Mouse (Mus musculus): ENCODE data around the gene Tex35.

Gene Tex35

GRCm38 (mm10) chr1:157081999-157082398 is 26.5 kb downstream of the Tex35 start:
- no peak for DNase-seq (ENCODE audit: low read depth in 1 of 2, low spot score in 2 of 2)

GRCm38 (mm10) chr1:157081076-157081804 is 27.2 kb downstream of the Tex35 start:
- DNase-seq (ENCODE audit: low read depth in 1 of 2, low spot score in 2 of 2) = no peak

DNA sequence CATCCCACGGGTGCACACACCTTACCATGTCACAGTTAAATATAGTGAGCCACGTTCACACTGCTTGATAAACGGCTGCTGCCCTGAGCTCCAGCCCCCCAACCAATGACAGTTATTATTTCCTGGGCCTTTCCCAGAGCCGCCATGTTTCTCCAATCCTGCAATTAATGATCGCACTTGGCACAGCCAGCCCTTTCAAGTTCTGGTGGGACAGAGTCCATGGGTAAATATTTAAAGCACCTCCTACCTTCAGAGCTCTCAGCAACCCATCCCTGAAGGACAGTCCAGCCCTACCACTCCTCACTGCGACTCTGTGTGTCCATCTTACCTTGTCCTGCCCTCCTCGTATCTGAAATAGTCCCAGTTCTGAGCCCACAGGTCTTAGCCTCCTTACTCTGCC is 28.4 kb downstream of the Tex35 start:
- no peak for DNase-seq (ENCODE audit: low read depth in 1 of 2, low spot score in 2 of 2)

DNA sequence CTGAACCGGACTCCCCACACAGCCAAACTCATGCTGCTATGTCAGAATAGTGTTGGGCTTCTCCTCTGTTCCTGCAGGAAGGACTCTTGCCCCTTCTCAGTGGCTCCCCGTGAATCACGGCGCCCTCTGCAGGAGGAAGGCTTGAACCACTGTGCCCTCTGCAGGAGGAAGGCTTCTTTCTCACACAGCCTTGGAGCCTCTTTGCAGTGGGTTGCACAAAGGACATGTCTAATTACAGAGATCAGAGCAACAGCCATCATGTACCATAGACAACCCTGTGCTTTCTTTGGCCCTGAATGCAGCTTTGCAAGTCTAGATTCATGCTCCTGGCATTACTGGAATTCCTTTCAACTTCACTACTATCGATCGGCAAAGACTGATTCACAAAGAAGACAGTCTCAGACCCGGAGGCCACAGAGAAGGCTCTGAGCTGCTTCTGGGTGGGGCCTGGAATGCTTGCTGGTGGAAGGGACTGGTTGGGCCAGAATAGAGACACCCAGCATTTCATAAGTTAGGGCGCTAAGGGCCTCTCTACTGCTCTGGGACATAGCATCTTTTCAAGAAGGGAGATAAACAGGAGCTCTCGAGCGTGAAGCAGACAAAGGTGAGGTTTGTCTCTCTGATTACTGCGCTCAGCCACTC is 29.0 kb downstream of the Tex35 start:
- no peak for DNase-seq (ENCODE audit: low read depth in 1 of 2, low spot score in 2 of 2)

GRCm38 (mm10) chr1:157076781-157077705 is 31.4 kb downstream of the Tex35 start:
- DNase-seq (ENCODE audit: low read depth in 1 of 2, low spot score in 2 of 2) = peak; percentile 38 to 75

DNA sequence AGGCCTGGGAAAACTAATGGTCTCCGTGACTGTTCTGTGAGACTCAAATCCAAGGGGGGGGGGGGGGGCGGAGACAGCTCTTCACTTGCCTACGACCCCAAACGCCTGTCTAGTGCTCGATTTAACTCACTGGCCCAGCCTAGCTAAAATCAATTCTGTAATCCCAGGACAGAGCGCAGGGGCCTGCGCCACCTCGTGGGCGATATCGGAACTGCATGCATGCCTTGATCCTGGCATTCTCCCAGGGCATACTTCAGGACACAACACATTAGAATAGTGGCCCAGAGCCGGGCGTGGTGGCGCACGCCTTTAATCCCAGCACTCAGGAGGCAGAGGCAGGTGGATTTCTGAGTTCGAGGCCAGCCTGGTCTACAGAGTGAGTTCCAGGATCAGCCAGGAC is 32.2 kb downstream of the Tex35 start:
- peak; percentile 34 to 63 for DNase-seq (ENCODE audit: low read depth in 1 of 2, low spot score in 2 of 2)

DNA sequence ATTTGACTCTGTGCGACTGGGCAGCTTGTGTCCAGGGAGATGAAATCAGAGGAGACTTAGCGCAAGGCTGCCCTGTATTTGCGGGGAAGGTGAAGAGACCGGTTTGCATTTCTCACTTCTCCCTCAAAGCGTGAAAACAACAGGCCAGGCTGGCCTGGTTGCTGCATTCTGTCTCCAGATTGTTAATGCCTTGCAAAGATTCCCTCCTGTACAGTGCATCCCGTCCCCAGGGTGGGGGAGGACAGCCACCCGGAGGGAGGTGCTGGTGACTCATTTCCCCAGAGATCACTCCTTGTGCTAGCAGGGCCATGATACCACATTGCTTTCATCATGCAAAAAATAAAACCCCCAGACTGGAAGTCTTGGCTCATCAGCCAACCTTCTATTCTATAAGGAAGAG is 33.5 kb downstream of the Tex35 start:
- DNase-seq (ENCODE audit: low read depth in 1 of 2, low spot score in 2 of 2) = no peak

- DNase-seq (ENCODE audit: low read depth in 1 of 2, low spot score in 2 of 2) = no peak
Observed at GRCm38 (mm10) chr1:157074371-157074770, 34.1 kb downstream of the Tex35 start.

DNA sequence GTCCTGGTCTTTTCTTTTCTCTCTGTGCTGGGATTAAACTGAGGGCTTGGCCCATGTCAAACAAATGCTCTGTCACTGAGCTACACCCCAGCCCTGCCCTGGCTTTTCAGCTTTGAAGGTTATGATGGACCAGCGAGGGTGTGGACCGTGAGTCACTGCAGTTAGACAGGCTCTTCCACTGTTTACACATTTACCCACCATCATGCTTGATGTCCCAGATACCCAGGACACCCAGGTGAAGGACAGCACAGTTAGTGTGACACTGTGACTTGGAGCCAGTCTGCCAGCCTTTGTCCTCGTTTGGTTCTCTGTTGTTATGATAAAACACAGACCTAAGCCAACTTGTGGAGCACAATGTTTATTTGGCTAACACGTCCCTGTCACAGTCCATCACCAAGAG is 34.9 kb downstream of the Tex35 start:
- DNase-seq (ENCODE audit: low read depth in 1 of 2, low spot score in 2 of 2) = no peak

- DNase-seq (ENCODE audit: low read depth in 1 of 2, low spot score in 2 of 2) = no peak
Observed at GRCm38 (mm10) chr1:157069181-157069828, 39.2 kb downstream of the Tex35 start.

- DNase-seq (ENCODE audit: low read depth in 1 of 2, low spot score in 2 of 2) = no peak
Observed at GRCm38 (mm10) chr1:157068316-157068715, 40.2 kb downstream of the Tex35 start.

GRCm38 (mm10) chr1:157065819-157066730 is 42.4 kb downstream of the Tex35 start:
- DNase-seq (ENCODE audit: low read depth in 1 of 2, low spot score in 2 of 2) = no peak

- no peak for DNase-seq (ENCODE audit: low read depth in 1 of 2, low spot score in 2 of 2)
Observed at GRCm38 (mm10) chr1:157063318-157064115, 45.0 kb downstream of the Tex35 start.

DNA sequence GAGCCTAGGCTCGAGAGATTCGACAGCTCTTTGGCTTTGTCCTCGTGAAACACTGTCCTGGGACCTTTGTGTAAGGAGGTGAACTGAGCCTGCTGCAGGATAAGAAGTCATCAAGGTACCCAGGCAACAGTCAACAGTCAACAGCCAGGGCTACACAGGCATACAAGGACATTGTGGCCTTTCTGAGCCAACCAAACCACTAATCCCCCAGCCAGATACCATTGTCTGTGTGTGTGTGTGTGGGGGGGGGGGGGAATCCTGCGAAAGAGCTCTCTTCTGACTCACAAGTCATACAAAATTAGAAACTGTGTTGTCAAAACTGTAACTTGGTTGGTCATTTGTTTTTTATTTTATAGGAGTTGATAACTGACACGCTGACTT is 46.0 kb downstream of the Tex35 start:
- no peak for DNase-seq (ENCODE audit: low read depth in 1 of 2, low spot score in 2 of 2)

DNA sequence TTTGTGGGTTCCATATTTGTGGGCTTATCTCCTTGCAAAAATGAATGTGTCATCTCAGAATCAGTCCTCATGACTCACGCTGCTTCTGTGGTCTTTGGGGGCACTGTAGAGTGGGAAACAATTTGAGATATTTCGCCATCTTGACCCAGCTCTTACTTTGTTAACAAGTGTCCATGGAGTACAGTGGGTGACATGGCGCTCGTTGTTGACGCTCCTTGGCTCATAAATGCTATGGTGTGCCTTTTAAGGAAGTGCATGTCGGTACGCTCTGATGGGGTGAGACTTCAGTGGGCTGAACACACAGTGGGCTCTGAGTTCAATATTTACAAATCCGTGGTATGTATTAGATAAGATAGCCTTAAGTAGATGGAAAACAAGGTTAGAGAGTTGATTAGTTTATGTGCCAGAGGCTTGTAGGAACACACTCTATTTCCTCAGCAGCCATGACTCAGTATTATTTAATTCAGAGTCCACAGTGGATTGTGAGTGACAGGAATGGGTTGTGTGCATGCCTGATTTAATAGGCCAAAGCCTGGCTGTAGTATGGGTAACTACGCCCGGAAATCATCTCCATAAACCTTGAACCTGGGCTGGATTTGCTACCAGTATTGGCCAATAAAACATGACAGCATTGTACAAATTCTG is 46.6 kb downstream of the Tex35 start:
- DNase-seq (ENCODE audit: low read depth in 1 of 2, low spot score in 2 of 2) = no peak

DNA sequence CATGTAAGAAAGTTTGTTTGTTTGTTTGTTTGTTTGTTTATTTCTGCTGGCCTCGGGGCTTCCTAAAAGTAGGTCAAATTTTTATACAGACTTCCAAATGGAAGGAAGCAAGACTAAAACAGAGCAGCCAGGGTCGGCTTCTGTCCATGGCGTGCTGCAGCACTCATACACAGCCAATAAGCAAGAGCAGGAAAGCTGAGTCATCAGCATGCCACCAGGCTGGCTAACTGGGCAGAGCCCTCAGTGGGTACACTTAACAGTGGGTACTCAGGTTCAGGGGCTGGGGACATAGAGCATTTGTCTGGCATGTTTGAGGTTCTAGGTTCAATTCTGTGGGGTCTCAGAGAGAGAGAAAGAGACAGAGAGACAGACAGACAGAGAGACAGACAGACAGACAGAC is 47.3 kb downstream of the Tex35 start:
- DNase-seq (ENCODE audit: low read depth in 1 of 2, low spot score in 2 of 2) = no peak

GRCm38 (mm10) chr1:157060441-157061135 is 47.9 kb downstream of the Tex35 start:
- no peak for DNase-seq (ENCODE audit: low read depth in 1 of 2, low spot score in 2 of 2)

DNA sequence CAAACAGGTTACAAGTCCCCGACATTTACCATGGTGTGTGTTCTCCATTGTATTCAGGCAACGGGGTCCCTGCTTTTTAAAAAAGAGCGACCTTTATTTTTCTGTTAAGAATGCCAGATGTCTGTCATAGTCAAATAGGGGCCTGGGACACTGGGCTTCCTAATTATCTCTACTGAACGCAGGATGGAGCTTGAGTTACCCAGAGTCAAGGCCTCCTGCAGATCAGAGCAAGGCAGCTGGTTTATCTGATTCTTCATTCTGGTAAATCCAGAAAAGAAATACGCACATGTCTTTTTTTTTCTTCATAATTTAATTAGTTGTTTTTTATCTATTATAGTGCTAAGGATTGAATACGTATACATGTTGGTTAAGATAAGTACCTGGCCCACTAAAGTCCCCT is 52.6 kb downstream of the Tex35 start:
- no peak for DNase-seq (ENCODE audit: low read depth in 1 of 2, low spot score in 2 of 2)

Data from monocyte, adult 2 months (primary cell).